Mouse (Mus musculus) MEL (cell line): Measurements from ENCODE around the gene Fyb.

Source experiments
- BHLHE40 ChIP-seq: IDR thresholded peaks from 2 replicates; pipeline ENCODE4 v1.6.1; 2012; ENCODE audit warnings: low read depth, mild to moderate bottlenecking, inconsistent platforms, low read length, improper control_type of control experiment, borderline replicate concordance
- CTCF ChIP-seq, 3 experiments: IDR thresholded peaks in 2 of 3; conservative IDR thresholded peaks in 1 of 3; 2 replicates each; pipeline ENCODE4 v1.5.1; 2011 to 2012; ENCODE audit warnings: low read length in 3 of 3, low read depth in 2 of 3, mild to moderate bottlenecking in 2 of 3, improper control_type of control experiment in 1 of 3, inconsistent platforms in 1 of 3, mixed read lengths in 1 of 3, moderate library complexity in 1 of 3; ENCODE audit not compliant: control insufficient read depth in 1 of 3, insufficient read depth in 1 of 3, poor library complexity in 1 of 3, severe bottlenecking in 1 of 3
- E2F4 ChIP-seq: IDR thresholded peaks from 2 replicates; pipeline ENCODE4 v1.6.1; 2011; ENCODE audit warnings: low read depth, low read length, improper control_type of control experiment, borderline replicate concordance
- EP300 ChIP-seq, 2 experiments: IDR thresholded peaks; 2 replicates each; pipeline ENCODE4 v1.6.1; 2011; ENCODE audit warnings: improper control_type of control experiment in 2 of 2, low read length in 2 of 2, low read depth in 1 of 2, mild to moderate bottlenecking in 1 of 2
- GATA1 ChIP-seq: IDR thresholded peaks from 2 replicates; pipeline ENCODE4 v1.6.1; 2011; ENCODE audit warnings: low read depth, low read length, improper control_type of control experiment
- MAFK ChIP-seq: IDR thresholded peaks from 2 replicates; pipeline ENCODE4 v1.6.1; 2011; ENCODE audit warnings: low read depth, mild to moderate bottlenecking, low read length, improper control_type of control experiment, borderline replicate concordance
- MAX ChIP-seq: IDR thresholded peaks from 2 replicates; pipeline ENCODE4 v1.6.1; 2011; ENCODE audit warnings: low read length, improper control_type of control experiment
- RAD21 ChIP-seq: IDR thresholded peaks from 2 replicates; pipeline ENCODE4 v1.6.1; 2011; ENCODE audit warnings: mild to moderate bottlenecking, low read depth, low read length, improper control_type of control experiment
- RCOR1 ChIP-seq: IDR thresholded peaks from 2 replicates; pipeline ENCODE4 v1.6.1; 2012; ENCODE audit warnings: low read depth, mild to moderate bottlenecking, inconsistent platforms, low read length, improper control_type of control experiment
- SIN3A ChIP-seq: IDR thresholded peaks from 2 replicates; pipeline ENCODE4 v1.6.1; 2012; ENCODE audit warnings: low read length, improper control_type of control experiment, inconsistent platforms
- USF2 ChIP-seq, 2 experiments: IDR thresholded peaks; 2 replicates each; pipeline ENCODE4 v1.6.1; 2011 to 2012; ENCODE audit warnings: improper control_type of control experiment in 2 of 2, low read length in 2 of 2, borderline replicate concordance in 1 of 2, inconsistent platforms in 1 of 2, low read depth in 1 of 2, mild to moderate bottlenecking in 1 of 2; ENCODE audit not compliant: insufficient read depth in 1 of 2
- ZC3H11A ChIP-seq: IDR thresholded peaks from 2 replicates; pipeline ENCODE4 v1.6.1; 2012; ENCODE audit warnings: low read depth, mild to moderate bottlenecking, inconsistent platforms, low read length, improper control_type of control experiment

DNA sequence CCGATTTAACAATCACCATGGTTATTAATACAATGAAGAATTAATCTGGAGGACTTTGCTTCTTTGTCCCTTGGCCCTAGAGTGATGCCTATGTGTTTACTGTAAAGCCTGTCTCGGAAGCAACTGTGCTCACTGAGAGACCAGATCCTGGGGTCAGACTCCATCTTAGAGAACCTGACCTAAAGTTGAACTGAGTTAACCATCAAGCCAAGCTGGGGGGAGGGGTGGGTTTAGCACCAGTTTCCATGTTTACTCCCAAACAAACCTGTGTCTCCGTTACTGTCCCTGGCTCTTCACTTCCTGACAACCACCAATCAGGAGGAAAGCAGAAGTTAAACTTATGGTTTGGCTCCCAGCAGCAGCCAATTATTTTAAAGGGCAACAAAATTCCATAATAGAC, 39.1 kb upstream of the Fyb start:
- TF ChIP-seq CTCF (IDR thresholded peaks at IDR 0.05 in 2 of 3, conservative IDR thresholded peaks at IDR 0.05 in 1 of 3; ENCODE audit: control insufficient read depth in 1 of 3, insufficient read depth in 1 of 3, low read depth in 2 of 3, low read length in 3 of 3, poor library complexity in 1 of 3, severe bottlenecking in 1 of 3) (no peak), RCOR1 (no peak), MAFK (no peak), ZC3H11A (no peak), E2F4 (no peak), USF2 (IDR thresholded peaks at IDR 0.05; ENCODE audit: borderline replicate concordance in 1 of 2, insufficient read depth in 1 of 2, low read depth in 1 of 2, low read length in 2 of 2) (no peak), BHLHE40 (no peak), GATA1 (no peak), EP300 (IDR thresholded peaks at IDR 0.05; ENCODE audit: low read depth in 1 of 2, low read length in 2 of 2) (no peak), SIN3A (no peak), RAD21 (no peak), MAX (no peak)
